Mouse (Mus musculus): ENCODE measurements at regions not wholly inside any gene's neighbourhood (a gene's known extent, or its start where the extent isn't known, plus 50 kb on each side); places are given as distances from the start of the nearest gene placed in this dataset.

DNA sequence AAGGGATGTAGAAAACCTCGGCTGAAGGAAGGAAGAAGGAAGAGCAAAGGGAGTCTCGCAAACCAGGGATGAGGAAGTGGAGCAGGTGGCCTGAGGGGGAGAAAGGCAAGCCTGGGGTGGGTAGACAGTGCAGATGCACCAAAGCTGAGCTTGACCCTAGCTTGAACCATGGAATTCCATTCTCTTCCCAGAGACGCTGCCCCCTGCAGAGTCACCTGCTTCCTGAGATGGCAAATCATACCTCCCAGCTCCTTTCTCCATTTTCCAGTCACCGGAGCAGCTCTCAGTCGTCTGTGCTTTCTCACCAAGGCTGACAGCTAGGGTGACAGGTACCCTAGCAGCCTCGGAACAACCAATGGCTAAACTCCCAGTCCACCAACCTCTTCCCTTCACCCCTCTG is 197.0 kb downstream of the Gm9195 start:
- ATAC-seq (ENCODE audit: low FRiP score) (no peak), DNase-seq (ENCODE audit: low spot score, missing footprints) (peak; percentile 67)
- no peaks in the 10 kb centered on the region for H3K9me3 ChIP-seq (ENCODE audit: control insufficient read depth, low read length)
- H3K36me3 ChIP-seq (ENCODE audit: control insufficient read depth, insufficient read depth, low read length), result no peaks in the 10 kb centered on the region
- 40% methylated on average over 6 of the region's 6 CpGs for WGBS
- no peaks in the 10 kb centered on the region for H3K4me1 ChIP-seq (ENCODE audit: control insufficient read depth, insufficient read depth, low read length)
- H3K9ac ChIP-seq (ENCODE audit: low read length), result no peak overlapping the region
- no peak overlapping the region for H3K4me3 ChIP-seq (ENCODE audit: low read depth, low read length)
- H3K27ac ChIP-seq (ENCODE audit: low read depth, low read length), result no peak overlapping the region
- H3K4me2 ChIP-seq, result no peak overlapping the region
- no peaks in the 10 kb centered on the region for H3K27me3 ChIP-seq (ENCODE audit: control insufficient read depth, insufficient read depth, low read length)

DNA sequence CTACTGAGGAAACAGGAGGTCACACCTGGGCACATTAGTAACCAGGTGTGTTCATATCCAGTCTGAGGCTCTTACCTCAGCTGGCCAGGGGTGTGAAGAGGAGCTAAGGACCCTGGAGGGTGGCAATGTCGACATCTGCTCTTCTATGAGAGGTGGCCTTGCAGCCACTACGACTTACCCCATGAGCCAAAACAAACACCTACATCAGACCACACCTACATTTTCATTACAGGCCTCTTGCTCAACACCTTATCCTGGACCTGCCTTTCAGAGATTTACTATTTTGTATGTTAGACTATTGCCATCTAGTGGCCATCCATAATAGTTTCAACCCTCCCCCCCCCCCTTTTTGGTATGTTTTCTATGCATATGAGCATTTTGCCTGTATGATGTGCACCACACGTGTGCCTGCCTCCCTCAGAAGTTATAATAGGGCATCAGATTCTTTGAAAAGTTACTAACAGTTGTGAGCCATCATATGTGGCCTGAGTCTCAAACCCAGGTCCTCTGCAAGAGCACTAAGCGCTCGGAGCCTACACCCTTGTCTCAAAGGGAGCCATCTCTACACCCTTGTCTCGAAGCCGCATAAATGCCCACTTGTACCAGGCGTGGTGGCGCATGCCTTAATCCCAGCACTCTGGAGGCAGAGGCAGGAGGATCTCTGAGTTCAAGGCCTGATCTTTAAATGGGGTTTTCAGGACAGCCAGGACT is 197.8 kb downstream of the Gm9195 start:
- no peaks in the 10 kb centered on the region for H3K4me1 ChIP-seq (ENCODE audit: control insufficient read depth, insufficient read depth, low read length)
- WGBS, result 73% methylated on average over 9 of the region's 9 CpGs
- no peak overlapping the region for H3K4me2 ChIP-seq
- H3K4me3 ChIP-seq (ENCODE audit: low read depth, low read length), result no peak overlapping the region
- DNase-seq (ENCODE audit: low spot score, missing footprints), result peak; percentile 87
- no peaks in the 10 kb centered on the region for H3K27me3 ChIP-seq (ENCODE audit: control insufficient read depth, insufficient read depth, low read length)
- H3K9me3 ChIP-seq (ENCODE audit: control insufficient read depth, low read length), result no peaks in the 10 kb centered on the region
- no peaks in the 10 kb centered on the region for H3K36me3 ChIP-seq (ENCODE audit: control insufficient read depth, insufficient read depth, low read length)
- no peak overlapping the region for H3K9ac ChIP-seq (ENCODE audit: low read length)
- peak; percentile 48; the same call in 1 of the 2 replicates for ATAC-seq (ENCODE audit: low FRiP score)
- H3K27ac ChIP-seq (ENCODE audit: low read depth, low read length), result no peak overlapping the region

DNA sequence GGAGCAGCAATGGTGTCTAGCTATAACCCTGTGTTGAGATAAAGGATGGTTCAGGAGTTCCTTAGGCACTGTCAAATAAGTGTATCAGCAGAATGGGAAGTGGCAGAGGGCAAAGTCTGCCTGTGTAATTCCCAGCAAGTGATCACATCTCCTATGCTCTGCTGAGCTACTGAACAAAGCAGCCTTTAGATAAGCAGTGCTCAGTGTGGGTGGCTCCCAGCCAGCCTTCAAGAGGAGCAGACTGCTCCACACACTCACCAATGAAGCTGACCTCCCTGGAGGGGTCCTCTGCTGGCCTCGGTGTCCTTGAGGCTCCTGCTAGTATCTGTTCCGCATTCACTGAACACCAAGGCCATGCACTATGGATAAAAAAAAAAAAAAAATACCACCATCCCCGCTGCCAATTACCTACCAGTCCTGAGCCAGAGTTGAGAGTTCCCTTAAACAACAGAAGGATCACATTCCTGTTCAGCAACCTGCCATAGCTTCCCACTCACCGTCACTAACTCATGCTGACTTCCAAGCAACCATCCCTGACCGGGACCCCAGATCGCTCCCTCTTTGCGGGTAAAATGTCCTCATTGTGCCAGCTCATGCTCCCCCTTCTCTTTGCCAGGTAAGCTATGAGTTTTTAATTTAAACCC is 198.9 kb downstream of the Gm9195 start:
- Histone ChIP-seq H3K36me3 (ENCODE audit: control insufficient read depth, insufficient read depth, low read length) (no peaks in the 10 kb centered on the region), H3K9me3 (ENCODE audit: control insufficient read depth, low read length) (no peaks in the 10 kb centered on the region), H3K4me3 (ENCODE audit: low read depth, low read length) (no peak overlapping the region), H3K4me2 (no peak overlapping the region), H3K9ac (ENCODE audit: low read length) (no peak overlapping the region), H3K27me3 (ENCODE audit: control insufficient read depth, insufficient read depth, low read length) (no peaks in the 10 kb centered on the region), H3K4me1 (ENCODE audit: control insufficient read depth, insufficient read depth, low read length) (no peaks in the 10 kb centered on the region), H3K27ac (ENCODE audit: low read depth, low read length) (no peak overlapping the region)
- 82% methylated on average over 7 of the region's 7 CpGs for WGBS
- no peak for ATAC-seq (ENCODE audit: low FRiP score)
- DNase-seq (ENCODE audit: low spot score, missing footprints), result peak; percentile 10

DNA sequence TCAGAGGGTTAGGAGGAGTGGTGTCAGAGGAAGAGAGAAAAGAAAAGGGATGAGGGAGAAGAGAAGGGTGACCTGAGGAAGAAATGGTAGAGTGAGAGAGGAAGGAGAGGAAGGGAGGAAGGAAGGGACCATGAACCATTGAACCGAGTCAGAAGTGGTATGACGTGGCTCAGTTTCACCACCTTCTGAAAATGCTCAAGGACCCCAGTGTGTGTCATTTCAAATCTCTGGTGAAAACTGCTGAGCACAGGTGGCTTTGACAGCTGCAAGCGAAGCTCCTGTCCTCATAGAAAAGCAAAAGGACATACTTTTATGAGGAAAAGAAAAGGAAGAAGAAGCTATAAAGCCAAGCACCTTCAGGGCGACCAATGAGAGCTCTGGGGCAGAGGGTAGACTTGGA is 214.3 kb downstream of the Gm9195 start:
- no peak overlapping the region for H3K27ac ChIP-seq (ENCODE audit: low read depth, low read length)
- no peaks in the 10 kb centered on the region for H3K9me3 ChIP-seq (ENCODE audit: control insufficient read depth, low read length)
- no peak for ATAC-seq (ENCODE audit: low FRiP score)
- no peak for DNase-seq (ENCODE audit: low spot score, missing footprints)
- 85% methylated on average over 4 of the region's 4 CpGs for WGBS
- H3K4me2 ChIP-seq, result no peak overlapping the region
- H3K27me3 ChIP-seq (ENCODE audit: control insufficient read depth, insufficient read depth, low read length), result no peaks in the 10 kb centered on the region
- no peaks in the 10 kb centered on the region for H3K4me1 ChIP-seq (ENCODE audit: control insufficient read depth, insufficient read depth, low read length)
- no peaks in the 10 kb centered on the region for H3K36me3 ChIP-seq (ENCODE audit: control insufficient read depth, insufficient read depth, low read length)
- H3K9ac ChIP-seq (ENCODE audit: low read length), result no peak overlapping the region
- no peak overlapping the region for H3K4me3 ChIP-seq (ENCODE audit: low read depth, low read length)

DNA sequence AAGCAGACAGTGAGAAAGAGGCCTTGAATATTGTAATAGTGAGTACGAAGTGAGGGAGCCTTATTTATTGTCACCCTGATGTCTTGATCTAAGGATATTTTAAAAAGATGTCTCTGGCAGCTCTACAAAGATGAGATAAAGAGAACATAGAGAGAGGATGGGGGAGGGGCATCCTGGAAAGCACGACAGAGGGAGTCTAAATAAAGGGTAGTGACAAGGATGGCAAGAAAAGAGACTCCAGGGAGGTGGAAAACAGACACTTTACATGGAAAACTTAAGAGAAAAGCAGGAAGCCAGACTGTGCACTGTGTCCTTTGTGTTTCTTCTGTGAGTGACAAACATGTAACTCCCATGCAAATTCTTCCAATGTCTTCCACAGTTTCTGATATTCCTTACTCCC is 232.4 kb downstream of the Gm9195 start:
- Histone ChIP-seq H3K9ac (ENCODE audit: low read length) (no peak overlapping the region), H3K27me3 (ENCODE audit: control insufficient read depth, insufficient read depth, low read length) (no peaks in the 10 kb centered on the region), H3K4me2 (no peak overlapping the region), H3K9me3 (ENCODE audit: control insufficient read depth, low read length) (no peaks in the 10 kb centered on the region), H3K27ac (ENCODE audit: low read depth, low read length) (no peak overlapping the region), H3K36me3 (ENCODE audit: control insufficient read depth, insufficient read depth, low read length) (no peaks in the 10 kb centered on the region), H3K4me1 (ENCODE audit: control insufficient read depth, insufficient read depth, low read length) (no peaks in the 10 kb centered on the region), H3K4me3 (ENCODE audit: low read depth, low read length) (no peak overlapping the region)
- 42% methylated on average over 2 of the region's 2 CpGs for WGBS
- DNase-seq (ENCODE audit: low spot score, missing footprints) (no peak), ATAC-seq (ENCODE audit: low FRiP score) (no peak)

DNA sequence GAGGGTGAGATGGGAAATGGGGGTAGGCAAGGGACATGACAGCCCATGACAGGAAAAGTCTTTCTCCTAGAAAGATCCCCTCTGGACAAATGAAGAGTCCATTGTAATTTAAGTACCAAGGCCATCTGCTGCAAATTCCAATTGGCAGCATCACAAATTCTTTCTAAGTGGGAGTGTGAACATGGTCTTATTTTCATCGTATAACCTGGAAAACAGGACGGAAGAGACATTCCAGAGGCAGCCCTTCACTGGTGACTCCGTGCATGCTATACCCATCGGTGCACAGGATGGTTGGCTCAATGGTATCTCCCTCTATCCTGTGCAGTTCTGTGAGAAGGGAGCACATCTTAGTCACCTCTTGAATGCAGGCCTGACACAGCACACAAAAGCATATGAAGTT is 249.8 kb downstream of the Gm9195 start:
- no peak overlapping the region for H3K27ac ChIP-seq (ENCODE audit: low read depth, low read length)
- H3K27me3 ChIP-seq (ENCODE audit: control insufficient read depth, insufficient read depth, low read length), result no peaks in the 10 kb centered on the region
- no peak overlapping the region for H3K4me2 ChIP-seq
- WGBS, result 93% methylated on average over 4 of the region's 4 CpGs
- no peak for ATAC-seq (ENCODE audit: low FRiP score)
- H3K9ac ChIP-seq (ENCODE audit: low read length), result no peak overlapping the region
- no peaks in the 10 kb centered on the region for H3K36me3 ChIP-seq (ENCODE audit: control insufficient read depth, insufficient read depth, low read length)
- no peaks in the 10 kb centered on the region for H3K9me3 ChIP-seq (ENCODE audit: control insufficient read depth, low read length)
- H3K4me3 ChIP-seq (ENCODE audit: low read depth, low read length), result no peak overlapping the region
- H3K4me1 ChIP-seq (ENCODE audit: control insufficient read depth, insufficient read depth, low read length), result no peaks in the 10 kb centered on the region
- no peak for DNase-seq (ENCODE audit: low spot score, missing footprints)

DNA sequence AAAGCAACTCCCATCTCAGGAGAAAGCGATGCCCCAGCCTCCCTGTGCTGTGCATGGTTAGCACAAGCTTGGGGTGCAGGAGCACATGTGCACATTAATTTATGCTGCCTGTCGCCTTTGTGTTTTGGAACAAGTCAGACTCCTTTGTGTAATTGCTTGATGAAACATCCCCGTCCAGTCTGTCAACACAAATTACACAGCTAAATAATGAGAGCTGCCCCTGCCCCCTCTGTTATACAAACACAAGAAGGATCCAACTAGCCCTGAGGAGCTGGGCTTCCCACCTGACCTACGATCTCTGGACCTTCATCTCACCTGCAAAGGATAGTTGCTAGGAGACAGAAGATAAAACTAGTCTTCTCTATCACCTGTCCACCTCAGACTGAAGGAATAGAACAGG is 251.4 kb downstream of the Gm9195 start:
- Histone ChIP-seq H3K4me2 (no peak overlapping the region), H3K4me3 (ENCODE audit: low read depth, low read length) (no peak overlapping the region), H3K9ac (ENCODE audit: low read length) (no peak overlapping the region), H3K4me1 (ENCODE audit: control insufficient read depth, insufficient read depth, low read length) (no peaks in the 10 kb centered on the region), H3K36me3 (ENCODE audit: control insufficient read depth, insufficient read depth, low read length) (no peaks in the 10 kb centered on the region), H3K27me3 (ENCODE audit: control insufficient read depth, insufficient read depth, low read length) (no peaks in the 10 kb centered on the region), H3K9me3 (ENCODE audit: control insufficient read depth, low read length) (no peaks in the 10 kb centered on the region), H3K27ac (ENCODE audit: low read depth, low read length) (no peak overlapping the region)
- peak; percentile 58 for ATAC-seq (ENCODE audit: low FRiP score)
- WGBS, result 62% methylated on average over 4 of the region's 4 CpGs
- no peak for DNase-seq (ENCODE audit: low spot score, missing footprints)

DNA sequence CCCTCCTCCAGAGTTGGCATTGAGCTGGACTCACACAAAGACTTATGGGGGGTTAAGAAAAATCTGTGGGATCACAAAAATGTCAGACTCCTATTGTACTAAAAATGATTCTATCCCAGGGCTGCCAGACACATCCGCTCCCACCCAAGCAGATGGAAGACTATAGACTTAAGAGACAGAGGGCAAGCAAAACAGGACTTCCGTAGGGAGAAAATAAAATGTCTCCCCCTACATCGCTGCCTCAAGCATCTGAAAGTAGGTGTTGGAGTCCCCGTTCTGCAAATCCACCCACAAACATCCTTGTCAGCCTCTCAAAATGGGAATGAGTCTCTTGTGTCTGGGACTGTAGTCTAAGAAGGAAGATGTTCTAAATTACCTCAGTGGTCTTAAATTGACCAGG is 253.3 kb downstream of the Gm9195 start:
- no peaks in the 10 kb centered on the region for H3K4me1 ChIP-seq (ENCODE audit: control insufficient read depth, insufficient read depth, low read length)
- H3K4me3 ChIP-seq (ENCODE audit: low read depth, low read length), result no peak overlapping the region
- no peaks in the 10 kb centered on the region for H3K36me3 ChIP-seq (ENCODE audit: control insufficient read depth, insufficient read depth, low read length)
- H3K9me3 ChIP-seq (ENCODE audit: control insufficient read depth, low read length), result no peaks in the 10 kb centered on the region
- ATAC-seq (ENCODE audit: low FRiP score) (no peak), DNase-seq (ENCODE audit: low spot score, missing footprints) (no peak)
- no peak overlapping the region for H3K9ac ChIP-seq (ENCODE audit: low read length)
- no peaks in the 10 kb centered on the region for H3K27me3 ChIP-seq (ENCODE audit: control insufficient read depth, insufficient read depth, low read length)
- no peak overlapping the region for H3K27ac ChIP-seq (ENCODE audit: low read depth, low read length)
- H3K4me2 ChIP-seq, result no peak overlapping the region
- WGBS, result 93% methylated on average over 4 of the region's 4 CpGs

DNA sequence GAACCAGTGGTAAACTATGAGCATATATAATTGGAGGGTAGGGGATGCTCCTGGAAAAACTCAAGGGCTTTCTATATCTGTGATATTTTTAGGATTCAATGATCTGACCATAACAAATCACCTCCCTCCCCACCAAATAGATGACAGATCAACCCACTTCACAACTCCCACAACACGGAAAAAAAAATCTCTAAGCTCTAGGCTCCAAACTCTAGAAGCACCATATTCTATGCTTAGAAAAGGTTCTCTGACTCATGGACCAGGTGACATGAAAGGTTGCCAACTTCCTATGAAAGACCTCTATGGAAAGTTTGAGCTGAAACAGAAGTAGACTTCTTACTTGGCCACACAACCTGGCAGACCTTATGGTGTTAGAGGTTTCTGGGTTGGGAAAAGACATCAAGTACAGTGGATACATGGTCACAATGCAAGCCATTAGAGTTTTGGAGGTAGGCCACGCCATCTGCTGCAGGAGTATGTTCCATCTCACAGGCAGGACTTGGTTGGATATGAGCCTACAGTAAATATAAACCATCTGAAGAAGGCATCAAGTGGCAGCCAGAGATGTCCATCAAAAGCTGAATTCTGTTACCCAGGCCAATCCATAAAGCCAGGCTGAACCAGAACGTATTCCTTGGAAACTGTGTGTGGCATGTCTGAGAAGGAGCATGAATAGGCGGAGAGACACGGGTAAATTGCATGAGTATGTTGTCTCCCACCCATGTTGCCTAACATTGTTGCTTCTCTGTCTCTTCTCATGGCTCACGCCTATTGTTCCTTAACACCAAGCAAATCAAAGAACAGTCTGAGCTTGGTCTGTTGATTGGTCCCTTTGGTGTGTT is 257.2 kb downstream of the Gm9195 start:
- no peaks in the 10 kb centered on the region for H3K36me3 ChIP-seq (ENCODE audit: control insufficient read depth, insufficient read depth, low read length)
- H3K9me3 ChIP-seq (ENCODE audit: control insufficient read depth, low read length), result no peaks in the 10 kb centered on the region
- H3K27ac ChIP-seq (ENCODE audit: low read depth, low read length), result no peak overlapping the region
- H3K27me3 ChIP-seq (ENCODE audit: control insufficient read depth, insufficient read depth, low read length), result no peaks in the 10 kb centered on the region
- no peak overlapping the region for H3K9ac ChIP-seq (ENCODE audit: low read length)
- H3K4me3 ChIP-seq (ENCODE audit: low read depth, low read length), result no peak overlapping the region
- H3K4me2 ChIP-seq, result no peak overlapping the region
- H3K4me1 ChIP-seq (ENCODE audit: control insufficient read depth, insufficient read depth, low read length), result no peaks in the 10 kb centered on the region
- ATAC-seq (ENCODE audit: low FRiP score), result no peak
- peak; percentile 51 for DNase-seq (ENCODE audit: low spot score, missing footprints)
- 84% methylated on average over 6 of the region's 6 CpGs for WGBS
